Mouse (Mus musculus) embryonic fibroblast, embryonic 13.5 days (primary cell): ENCODE measurements around the gene Gskip. TPM values are rescaled to one million over a fixed set of nuclear protein-coding genes. Genes with fewer than 3 reads are reported as not detected.

Experiments
- H3K27ac ChIP-seq: 2 replicates; pipeline ENCODE4 v1.5.1; 2012; ENCODE audit warnings: low read length, control low read depth, inconsistent platforms; ENCODE audit not compliant: insufficient read depth
- H3K4me1 ChIP-seq: 2 replicates; pipeline ENCODE4 v1.6.1; 2011; ENCODE audit warnings: low read length; ENCODE audit not compliant: control insufficient read depth, insufficient read depth
- H3K4me3 ChIP-seq: 2 replicates; pipeline ENCODE4 v1.5.1; 2011; ENCODE audit warnings: mild to moderate bottlenecking, control low read depth, low read length; ENCODE audit not compliant: insufficient read depth
- CTCF ChIP-seq: IDR thresholded peaks from 2 replicates; pipeline ENCODE4 v1.5.1; 2011; ENCODE audit warnings: mild to moderate bottlenecking, control low read depth, low read length, moderate library complexity, borderline replicate concordance; ENCODE audit not compliant: insufficient read depth
- POLR2A ChIP-seq: IDR thresholded peaks from 2 replicates; pipeline ENCODE4 v1.6.1; 2011; ENCODE audit warnings: low read depth, mild to moderate bottlenecking, control low read depth, low read length, moderate library complexity
- polyA plus RNA-seq: library from polyadenylated mRNA; stranded (reverse); fragments of >200 nt; gene quantifications from 2 replicates; pipeline ENCODE4 v1.2.4, GENCODE M21; 2011; ENCODE audit warnings: low read depth; ENCODE audit not compliant: missing spikeins, insufficient read length

Gskip gene
- polyA plus RNA-seq, 1 experiment, result 27.7 TPM

- Histone ChIP-seq H3K4me1 (peaks cover 8% of the 10 kb centered on the region), H3K4me3 (no peak overlapping the region), H3K27ac (no peak overlapping the region)
- TF ChIP-seq POLR2A (no peak), CTCF (no peak)
Observed at GRCm38 (mm10) chr12:105687416-105687815, 2.8 kb downstream of the Gskip start.

DNA sequence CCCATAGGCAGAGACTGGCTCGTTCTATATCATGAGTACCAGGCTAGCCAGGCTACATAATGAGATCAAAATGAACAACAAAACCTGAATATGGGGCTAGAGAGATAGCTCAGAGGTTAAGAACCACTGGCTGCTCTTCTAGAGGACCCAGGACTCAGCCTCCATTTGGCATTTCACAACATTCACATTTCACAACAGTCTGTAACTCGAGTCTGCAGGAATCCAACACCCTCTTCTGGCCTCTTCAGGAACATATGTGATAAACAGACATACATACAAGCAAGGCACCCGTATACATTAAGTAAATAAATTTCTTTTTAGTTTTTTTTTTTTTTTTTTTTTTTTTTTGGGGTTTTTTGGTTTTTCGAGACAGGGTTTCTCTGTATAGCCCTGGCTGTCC, 3.9 kb downstream of the Gskip start:
- Histone ChIP-seq H3K4me1 (peaks cover 5% of the 10 kb centered on the region; the same call in 1 of the 2 replicates), H3K27ac (no peak overlapping the region), H3K4me3 (no peak overlapping the region)
- TF ChIP-seq POLR2A (no peak), CTCF (no peak)

DNA sequence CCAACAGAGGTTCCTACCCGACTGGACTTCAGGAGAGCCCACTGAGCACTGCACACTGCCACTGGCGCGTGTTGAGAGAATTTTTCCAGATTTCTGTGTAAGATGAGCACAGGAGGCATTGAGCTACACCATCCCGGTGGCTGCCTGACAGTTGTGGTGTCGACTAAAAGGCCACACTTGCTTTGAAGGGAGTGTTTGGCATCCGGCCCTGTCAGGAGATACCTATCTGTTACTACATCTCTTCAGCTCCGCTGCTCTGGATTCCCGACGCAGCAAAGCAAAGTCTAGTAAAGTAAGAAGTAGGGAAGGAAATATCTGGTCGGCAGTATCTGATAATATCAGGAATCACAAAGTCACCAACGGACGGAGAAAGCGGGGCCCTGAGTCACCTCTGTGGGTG, 4.8 kb downstream of the Gskip start:
- TF ChIP-seq CTCF (no peak), POLR2A (no peak)
- peaks cover 5% of the 10 kb centered on the region; the same call in 1 of the 2 replicates for H3K4me1 ChIP-seq
- H3K4me3 ChIP-seq, result no peak overlapping the region
- no peak overlapping the region for H3K27ac ChIP-seq

GRCm38 (mm10) chr12:105694021-105694420, 9.4 kb downstream of the Gskip start:
- TF ChIP-seq CTCF (no peak), POLR2A (no peak)
- Histone ChIP-seq H3K4me1 (no peaks in the 10 kb centered on the region), H3K4me3 (no peak overlapping the region), H3K27ac (no peak overlapping the region)

DNA sequence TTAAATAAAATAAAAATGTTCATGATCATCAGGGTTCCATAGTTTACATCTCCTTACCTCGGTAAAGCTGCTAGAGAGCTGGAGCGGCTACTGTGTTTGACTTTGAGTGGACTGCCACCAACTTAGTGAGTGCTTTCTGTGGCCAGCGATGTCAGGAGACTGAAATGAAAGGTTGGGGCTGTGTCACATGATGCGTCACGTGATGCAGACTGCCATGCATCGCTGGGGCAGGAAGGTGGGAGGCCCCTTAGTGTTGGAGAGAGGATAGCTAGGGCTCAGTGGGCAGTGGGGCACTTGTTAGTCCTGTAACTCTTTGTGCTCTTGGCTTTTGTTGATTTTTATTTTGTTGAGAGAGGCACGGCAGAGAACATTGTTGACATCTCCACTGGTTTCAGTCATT, 11.2 kb downstream of the Gskip start:
- Histone ChIP-seq H3K27ac (no peak overlapping the region), H3K4me3 (no peak overlapping the region), H3K4me1 (no peaks in the 10 kb centered on the region)
- TF ChIP-seq POLR2A, result no peak
- TF ChIP-seq CTCF, result no peak

- Histone ChIP-seq H3K4me3 (no peak overlapping the region), H3K27ac (no peak overlapping the region), H3K4me1 (no peaks in the 10 kb centered on the region)
- TF ChIP-seq POLR2A, result no peak
- TF ChIP-seq CTCF, result no peak
Observed at GRCm38 (mm10) chr12:105697104-105697780, 12.6 kb downstream of the Gskip start.

DNA sequence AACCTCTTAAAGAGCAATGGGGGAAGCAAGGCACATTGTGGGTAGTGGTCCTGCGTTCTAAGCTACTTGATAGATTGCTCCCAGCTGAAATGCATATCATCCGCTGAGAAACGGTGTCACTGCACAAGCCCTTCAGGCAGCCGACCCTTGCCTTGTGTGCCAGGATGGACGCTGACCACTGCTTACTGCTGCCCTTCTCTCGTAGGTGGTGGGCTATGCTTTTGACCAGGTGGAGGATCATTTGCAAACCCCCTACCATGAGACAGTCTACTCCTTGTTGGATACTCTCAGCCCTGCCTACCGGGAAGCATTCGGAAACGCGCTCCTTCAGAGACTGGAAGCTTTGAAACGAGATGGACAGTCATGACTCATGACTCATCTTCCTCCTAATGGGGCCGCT, 15.8 kb downstream of the Gskip start:
- Histone ChIP-seq H3K27ac (no peak overlapping the region), H3K4me3 (no peak overlapping the region), H3K4me1 (no peaks in the 10 kb centered on the region)
- TF ChIP-seq CTCF, result no peak
- TF ChIP-seq POLR2A, result no peak

DNA sequence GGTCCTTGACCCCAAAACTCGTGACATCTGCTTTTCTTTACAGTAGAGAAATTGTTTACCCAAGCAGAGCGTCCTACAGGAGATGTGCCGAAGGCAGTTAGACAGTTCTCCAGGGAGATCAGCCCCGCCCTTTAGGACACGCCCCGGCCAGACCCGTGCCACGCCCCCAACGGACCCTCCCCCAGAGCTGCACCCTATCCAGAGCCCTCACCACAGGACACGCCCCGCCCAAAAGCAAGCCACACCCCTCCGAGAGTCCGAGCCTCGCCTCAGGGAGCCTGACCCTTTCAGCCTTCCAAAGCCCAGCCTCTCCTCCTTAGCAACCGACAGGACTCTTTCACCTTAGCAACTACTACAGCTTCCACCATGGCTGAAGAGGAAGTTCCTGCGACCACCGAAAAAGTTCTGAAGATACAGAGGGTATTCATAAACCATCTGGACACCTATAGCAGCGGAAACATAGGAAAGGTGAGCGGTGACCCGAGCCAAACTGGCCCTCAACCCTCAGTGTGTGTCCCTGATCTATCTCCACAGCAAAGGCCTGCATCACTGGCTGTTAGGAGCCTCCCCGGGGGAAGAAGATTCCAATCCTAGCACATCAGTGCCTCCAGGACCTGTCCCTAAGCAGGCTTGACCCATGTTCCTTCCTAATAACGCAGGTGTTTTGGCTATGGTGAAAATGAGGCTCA, 21.3 kb downstream of the Gskip start, which contains the start of gene Ak7:
TSS of gene Ak7 (plus strand) at position 178 of the 689 bp plus-strand sequence.
- Histone ChIP-seq H3K27ac (no peak within 1 kb of the TSS), H3K4me1 (no peaks in the 10 kb centered on the region), H3K4me3 (no peak within 1 kb of the TSS)
- TF ChIP-seq POLR2A (no peak), CTCF (no peak)

GRCm38 (mm10) chr12:105718616-105719015, 34.0 kb downstream of the Gskip start:
- Histone ChIP-seq H3K4me1 (no peaks in the 10 kb centered on the region), H3K4me3 (no peak overlapping the region), H3K27ac (no peak overlapping the region)
- no peak for TF ChIP-seq CTCF
- no peak for TF ChIP-seq POLR2A

DNA sequence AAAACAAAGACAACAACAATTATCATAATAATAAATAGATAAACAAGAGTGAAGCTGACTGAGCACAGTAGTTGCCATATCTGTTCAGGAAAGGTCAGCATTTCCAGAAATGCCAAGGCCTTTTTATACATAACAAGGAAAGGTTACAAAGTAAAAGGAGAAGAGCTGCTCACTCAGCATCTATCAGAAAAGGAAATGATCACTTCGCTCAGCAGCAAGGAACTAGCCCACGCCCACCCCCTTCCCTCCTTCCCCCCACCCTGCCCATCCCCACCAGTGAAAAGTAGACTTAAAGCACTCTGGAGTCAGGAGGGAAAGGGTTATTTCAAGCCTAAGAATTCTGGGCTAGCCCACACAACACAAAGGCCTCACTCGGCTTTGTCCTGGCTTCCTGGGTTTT, 35.6 kb downstream of the Gskip start:
- Histone ChIP-seq H3K4me3 (no peak overlapping the region), H3K4me1 (no peaks in the 10 kb centered on the region), H3K27ac (no peak overlapping the region)
- no peak for TF ChIP-seq CTCF
- TF ChIP-seq POLR2A, result no peak
